Mouse (Mus musculus) lung, embryonic 14.5 days (tissue): ENCODE measurements around the gene Rb1. TPM values are rescaled to one million over a fixed set of nuclear protein-coding genes. Genes with fewer than 3 reads are reported as not detected.
A peak's percentile ranks its signal among the peaks of the same experiment; 100 is the strongest.

Experiments used
- ATAC-seq: fragments of 200-750 bp; cut with Nextera tagmentation; 2 replicates; pipeline ENCODE4 v1.8.0; 2017; ENCODE audit warnings: mild to moderate bottlenecking, moderate TSS enrichment, moderate library complexity; ENCODE audit not compliant: insufficient read depth
- DNase-seq: peaks from one replicate; pipeline ENCODE4 v3.0.0-alpha.2; 2015
- H3K27ac ChIP-seq: fragments of 300-500 bp; sonication (generic); 2 replicates; pipeline ENCODE4 v1.5.1; 2014; ENCODE audit warnings: low read depth, mild to moderate bottlenecking, moderate library complexity
- H3K27me3 ChIP-seq: fragments of 300-500 bp; sonication (generic); 2 replicates; pipeline ENCODE4 v1.6.1; 2014; ENCODE audit warnings: low read length, control low read depth; ENCODE audit not compliant: insufficient read depth
- H3K36me3 ChIP-seq: fragments of 300-500 bp; sonication (generic); 2 replicates; pipeline ENCODE4 v1.6.1; 2014; ENCODE audit warnings: control low read depth; ENCODE audit not compliant: insufficient read depth
- H3K4me1 ChIP-seq: fragments of 300-500 bp; sonication (generic); 2 replicates; pipeline ENCODE4 v1.6.1; 2014; ENCODE audit warnings: antibody characterized with exemption, control low read depth; ENCODE audit not compliant: insufficient read depth
- H3K4me2 ChIP-seq: fragments of 300-500 bp; sonication (generic); 2 replicates; pipeline ENCODE4 v1.6.1; 2014; ENCODE audit warnings: mild to moderate bottlenecking
- H3K4me3 ChIP-seq: fragments of 300-500 bp; sonication (generic); 2 replicates; pipeline ENCODE4 v1.5.1; 2014; ENCODE audit warnings: low read depth, low read length
- H3K9ac ChIP-seq: fragments of 300-500 bp; sonication (generic); 2 replicates; pipeline ENCODE4 v1.6.1; 2014
- H3K9me3 ChIP-seq: fragments of 300-500 bp; sonication (generic); 2 replicates; pipeline ENCODE4 v1.6.1; 2016; ENCODE audit warnings: low read depth, low read length, control low read depth
- CTCF ChIP-seq: IDR thresholded peaks from 2 replicates; pipeline ENCODE4 v1.5.1; 2016; ENCODE audit warnings: antibody characterized with exemption, low read depth
- WGBS: fragments of 180-500 bp; shearing (Covaris S2); extraction: QIAGEN DNeasy Blood & Tissue Kit; methylation state at CpG from one replicate; pipeline ENCODE4 v1.1.7; 2014; 5-methylcytosine and 5-hydroxymethylcytosine counted together
- polyA plus RNA-seq: library from polyadenylated mRNA; unstranded; fragments of >200 nt; fragmentation: Nextera tagmentation; extraction: Ambion mirVana; gene quantifications from 2 replicates; pipeline ENCODE4 v1.2.1, GENCODE M21; 2014

Gene Rb1
- polyA plus RNA-seq, 1 experiment from 2014 or later: 19.3 TPM

DNA sequence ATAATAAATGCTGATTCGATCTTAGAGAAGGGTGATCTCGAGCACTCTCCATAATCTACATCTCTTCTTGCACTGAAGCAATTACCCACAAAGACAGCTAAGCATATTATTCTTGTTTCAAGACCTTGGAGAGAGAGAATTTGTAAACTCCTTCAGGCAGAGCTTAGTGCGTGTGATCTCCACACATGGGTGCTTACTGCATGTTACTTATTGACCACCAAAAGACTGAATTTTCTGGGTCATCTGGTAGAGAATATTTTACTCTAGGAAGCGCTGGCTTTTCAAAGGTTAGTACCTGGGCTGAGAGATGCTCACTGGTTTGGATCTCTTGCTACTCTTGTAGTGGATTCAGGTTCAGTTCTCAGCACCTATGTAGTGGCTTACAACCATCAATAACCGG lies 25.5 kb upstream of the Rb1 start:
- H3K9ac ChIP-seq: no peak overlapping the region
- no peaks in the 10 kb centered on the region for H3K4me1 ChIP-seq
- no peaks in the 10 kb centered on the region for H3K27me3 ChIP-seq
- H3K9me3 ChIP-seq: no peaks in the 10 kb centered on the region
- no peak for DNase-seq
- no peak overlapping the region for H3K27ac ChIP-seq
- 92% methylated on average over 5 of the region's 5 CpGs for WGBS
- H3K36me3 ChIP-seq: peaks cover 10% of the 10 kb centered on the region
- no peak for ATAC-seq
- no peak overlapping the region for H3K4me2 ChIP-seq
- H3K4me3 ChIP-seq: no peak overlapping the region
- TF ChIP-seq CTCF: no peak

DNA sequence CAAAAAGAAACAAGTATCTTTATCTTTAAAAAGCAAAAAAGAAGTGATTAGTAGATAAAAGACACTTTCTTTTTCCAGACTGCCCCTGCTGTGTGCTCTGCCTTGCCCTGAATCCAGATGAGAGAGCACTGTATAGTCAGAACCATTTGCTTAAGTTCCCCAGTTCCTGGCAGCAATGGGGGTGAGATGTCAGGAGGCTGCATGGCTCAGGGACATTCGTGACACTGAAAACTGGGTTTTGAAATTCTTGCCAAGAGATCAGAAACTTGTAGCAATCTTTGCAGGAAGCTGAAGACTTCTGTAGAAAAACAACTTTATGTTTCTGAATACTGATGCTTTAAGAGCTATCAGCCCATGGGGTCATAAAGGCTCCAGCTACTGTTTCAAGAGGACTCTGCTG lies 24.4 kb upstream of the Rb1 start:
- Histone ChIP-seq H3K4me1 (no peaks in the 10 kb centered on the region), H3K9me3 (no peaks in the 10 kb centered on the region), H3K36me3 (no peaks in the 10 kb centered on the region), H3K4me3 (no peak overlapping the region), H3K4me2 (no peak overlapping the region), H3K27ac (no peak overlapping the region), H3K9ac (no peak overlapping the region), H3K27me3 (no peaks in the 10 kb centered on the region)
- DNase-seq (no peak), ATAC-seq (no peak)
- TF ChIP-seq CTCF: no peak
- 50% methylated on average over 1 of the region's 1 CpGs for WGBS

- 55% methylated on average over 7 of the region's 7 CpGs for WGBS
- no peak for TF ChIP-seq CTCF
- Histone ChIP-seq H3K4me2 (no peak overlapping the region), H3K4me3 (no peak overlapping the region), H3K27ac (no peak overlapping the region), H3K4me1 (no peaks in the 10 kb centered on the region), H3K36me3 (no peaks in the 10 kb centered on the region), H3K9me3 (no peaks in the 10 kb centered on the region), H3K9ac (no peak overlapping the region), H3K27me3 (no peaks in the 10 kb centered on the region)
- ATAC-seq (no peak), DNase-seq (peak; percentile 25)
Measured at GRCm38 (mm10) chr14:73349061-73349670, 23.5 kb upstream of the Rb1 start.

DNA sequence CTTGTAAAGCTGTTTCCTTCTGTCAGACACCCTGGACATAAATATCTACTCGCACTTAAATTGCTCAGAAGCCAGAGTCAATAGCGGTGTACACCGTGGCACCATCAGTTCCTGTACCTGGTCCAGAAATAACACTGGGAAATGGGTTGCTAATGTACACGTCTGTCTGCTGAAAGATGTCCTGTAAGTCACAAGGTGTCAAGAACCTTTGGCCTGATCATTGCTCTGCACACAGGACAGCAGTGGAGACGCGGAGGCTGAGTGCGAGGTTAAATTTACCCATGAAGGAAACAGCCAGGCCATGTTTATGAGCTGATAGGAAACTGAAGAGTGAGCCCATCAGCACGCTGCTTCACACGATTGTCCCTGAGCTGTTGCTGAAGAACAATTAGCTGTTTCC lies 21.7 kb upstream of the Rb1 start:
- ATAC-seq (peak; percentile 80), DNase-seq (peak; percentile 58)
- no peak overlapping the region for H3K4me3 ChIP-seq
- TF ChIP-seq CTCF: no peak
- H3K9me3 ChIP-seq: no peaks in the 10 kb centered on the region
- WGBS: 40% methylated on average over 9 of the region's 9 CpGs
- no peaks in the 10 kb centered on the region for H3K4me1 ChIP-seq
- no peak overlapping the region for H3K9ac ChIP-seq
- no peak overlapping the region for H3K27ac ChIP-seq
- no peaks in the 10 kb centered on the region for H3K36me3 ChIP-seq
- no peaks in the 10 kb centered on the region for H3K27me3 ChIP-seq
- no peak overlapping the region for H3K4me2 ChIP-seq

GRCm38 (mm10) chr14:73345614-73346013 lies 20.0 kb upstream of the Rb1 start:
- H3K9me3 ChIP-seq: no peaks in the 10 kb centered on the region
- ATAC-seq (no peak), DNase-seq (no peak)
- H3K27ac ChIP-seq: no peak overlapping the region
- no peak overlapping the region for H3K4me3 ChIP-seq
- peak; percentile 26 for TF ChIP-seq CTCF
- no peak overlapping the region for H3K4me2 ChIP-seq
- WGBS: 86% methylated on average over 4 of the region's 4 CpGs
- H3K9ac ChIP-seq: no peak overlapping the region
- H3K27me3 ChIP-seq: no peaks in the 10 kb centered on the region
- H3K36me3 ChIP-seq: no peaks in the 10 kb centered on the region
- no peaks in the 10 kb centered on the region for H3K4me1 ChIP-seq

GRCm38 (mm10) chr14:73340051-73340755 lies 14.6 kb upstream of the Rb1 start:
- H3K36me3 ChIP-seq: no peaks in the 10 kb centered on the region
- H3K27me3 ChIP-seq: no peaks in the 10 kb centered on the region
- H3K4me2 ChIP-seq: no peak overlapping the region
- no peak overlapping the region for H3K4me3 ChIP-seq
- DNase-seq (no peak), ATAC-seq (no peak)
- no peaks in the 10 kb centered on the region for H3K4me1 ChIP-seq
- WGBS: 52% methylated on average over 6 of the region's 6 CpGs
- H3K9me3 ChIP-seq: no peaks in the 10 kb centered on the region
- no peak overlapping the region for H3K9ac ChIP-seq
- H3K27ac ChIP-seq: no peak overlapping the region
- TF ChIP-seq CTCF: no peak

- 68% methylated on average over 3 of the region's 3 CpGs for WGBS
- no peak overlapping the region for H3K9ac ChIP-seq
- ATAC-seq (no peak), DNase-seq (no peak)
- no peaks in the 10 kb centered on the region for H3K36me3 ChIP-seq
- no peaks in the 10 kb centered on the region for H3K4me1 ChIP-seq
- no peak for TF ChIP-seq CTCF
- no peaks in the 10 kb centered on the region for H3K9me3 ChIP-seq
- no peak overlapping the region for H3K4me2 ChIP-seq
- no peak overlapping the region for H3K27ac ChIP-seq
- H3K4me3 ChIP-seq: no peak overlapping the region
- no peaks in the 10 kb centered on the region for H3K27me3 ChIP-seq
Measured at GRCm38 (mm10) chr14:73339615-73340014, 14.0 kb upstream of the Rb1 start.
